Mouse (Mus musculus): ENCODE measurements around the gene Prss12.

DNA sequence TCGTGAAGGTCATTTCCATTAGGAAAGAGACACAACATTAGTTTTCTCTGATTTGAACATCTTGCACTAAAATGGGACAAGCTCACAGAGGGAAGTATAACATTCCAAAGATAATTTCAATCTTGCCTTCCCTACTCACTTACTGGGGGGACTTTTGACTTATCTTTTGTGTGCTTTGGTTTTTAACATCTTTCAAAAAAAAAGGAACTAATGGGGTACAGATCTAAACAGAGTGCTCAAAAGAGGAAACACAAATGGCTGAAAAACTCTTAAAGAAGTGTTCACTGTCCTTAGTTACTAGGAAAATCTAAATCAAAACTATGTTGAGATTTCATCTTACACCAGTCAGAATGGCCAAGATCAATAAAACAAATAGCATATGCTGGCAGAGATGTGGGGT lies 90.6 kb downstream of the Prss12 start:
- no peak for TF ChIP-seq CTCF (IDR thresholded peaks at IDR 0.05; ENCODE audit: low read depth)
- TF ChIP-seq EP300 (IDR thresholded peaks at IDR 0.05; ENCODE audit: low read depth) = no peak
